Mouse (Mus musculus): ENCODE measurements around the gene Ptpro.

Ptpro gene

DNA sequence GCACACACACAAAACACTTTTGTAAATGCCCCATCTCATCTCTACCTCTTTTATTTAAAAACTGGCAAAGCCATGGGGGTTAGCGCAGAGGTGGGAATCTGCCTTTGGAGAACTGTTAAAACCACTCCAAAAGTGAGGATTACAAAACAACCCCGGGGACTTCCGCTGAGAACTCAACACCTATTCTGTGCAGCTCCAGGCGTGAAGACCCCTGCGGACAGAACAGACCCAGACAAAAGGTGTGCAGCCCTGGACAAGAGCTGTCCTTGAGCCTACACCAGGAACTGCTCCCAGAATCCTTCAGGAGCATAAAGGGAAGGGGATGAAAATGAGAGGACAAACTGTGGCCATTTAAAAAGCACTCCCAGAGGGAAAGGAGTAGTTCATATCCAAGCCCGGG, 243.1 kb downstream of the Ptpro start:
- no peak for DNase-seq (ENCODE audit: low read depth, low spot score)

DNA sequence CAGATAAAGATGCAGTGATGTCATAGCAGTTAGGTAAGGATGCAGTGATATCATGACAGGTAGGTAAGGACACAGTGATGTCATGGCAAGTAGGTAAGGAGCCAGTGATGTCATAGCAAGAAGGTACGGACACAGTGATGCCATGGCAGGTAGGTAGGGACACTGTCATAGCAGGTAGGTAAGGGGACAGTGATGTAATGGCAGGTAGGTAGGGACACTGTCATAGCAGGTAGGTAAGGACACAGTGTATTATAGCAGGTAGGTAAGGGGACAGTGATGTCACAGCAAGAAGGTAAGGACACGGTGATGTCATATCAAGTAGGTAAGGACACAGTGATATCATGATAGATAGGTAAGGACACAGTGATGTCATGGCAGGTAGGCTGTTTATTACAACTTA, 244.4 kb downstream of the Ptpro start:
- no peak for DNase-seq (ENCODE audit: low read depth, low spot score)

DNA sequence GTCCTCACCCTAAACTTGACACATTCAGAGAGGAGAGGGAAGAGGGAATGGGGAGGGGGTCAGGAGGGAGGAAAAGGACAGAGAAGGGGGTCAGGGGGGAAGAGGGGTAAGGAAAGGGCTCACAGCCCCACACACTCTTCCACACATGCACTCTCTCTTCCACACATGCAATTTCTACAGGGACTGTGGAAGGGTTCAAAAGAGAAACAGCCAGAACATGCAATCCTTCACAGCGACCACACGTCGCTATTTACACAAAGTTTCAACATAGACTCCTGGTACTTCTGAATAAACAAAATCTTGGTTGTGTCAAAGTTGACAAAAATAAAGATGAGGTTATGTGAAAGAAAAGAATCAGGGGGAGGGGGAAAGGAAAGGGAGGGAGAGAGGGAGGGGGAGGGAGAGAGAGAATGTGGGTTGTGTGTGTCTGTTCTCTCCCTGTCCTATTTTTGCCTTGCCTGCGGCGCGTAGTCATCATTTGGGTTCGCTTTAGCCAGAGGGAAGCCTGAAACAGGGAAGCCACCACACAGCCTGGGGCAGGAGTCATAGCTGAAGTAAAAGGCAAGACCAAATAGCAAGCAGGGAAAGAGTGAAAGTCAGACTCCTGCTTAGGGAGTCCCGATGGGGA, 245.2 kb downstream of the Ptpro start:
- no peak for DNase-seq (ENCODE audit: low read depth, low spot score)

DNA sequence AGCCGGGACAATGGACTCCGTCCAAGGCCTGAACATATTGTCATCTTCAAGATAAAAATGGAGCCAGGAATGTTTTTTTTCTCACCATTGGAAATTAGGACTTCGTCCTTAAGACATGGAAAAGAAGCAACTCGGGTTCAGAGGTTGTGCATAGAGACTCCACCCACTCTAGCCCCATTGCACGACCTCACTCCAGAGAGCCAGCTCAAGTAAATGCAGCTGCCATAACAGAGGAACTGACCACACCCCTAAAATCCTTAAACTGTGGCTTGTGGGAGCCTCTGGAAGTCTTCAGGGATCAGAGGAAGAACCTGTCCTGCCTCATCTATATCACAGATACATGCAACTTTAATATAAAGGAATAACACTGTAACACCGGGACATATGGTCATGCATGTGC, 246.7 kb downstream of the Ptpro start:
- no peak for DNase-seq (ENCODE audit: low read depth, low spot score)

DNA sequence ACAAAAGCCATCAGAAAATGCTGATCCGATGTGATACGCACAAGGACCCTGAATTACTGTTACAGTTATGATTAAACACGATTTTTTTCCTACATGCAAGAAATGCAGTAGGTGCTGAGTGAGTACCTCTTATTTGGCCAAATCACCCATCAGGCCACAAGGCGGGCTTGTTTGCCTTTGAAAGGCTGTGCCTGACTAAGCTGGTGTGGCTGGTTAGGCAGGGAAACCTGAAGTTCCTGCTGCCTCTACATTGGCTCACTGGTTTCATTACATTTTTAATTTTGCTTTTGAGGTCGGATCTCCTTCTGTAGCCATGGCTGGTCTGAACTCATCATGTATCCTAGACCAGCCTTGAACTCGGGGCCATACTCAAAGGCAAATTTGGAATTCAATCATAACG, 250.9 kb downstream of the Ptpro start:
- DNase-seq (ENCODE audit: low read depth, low spot score): no peak

DNA sequence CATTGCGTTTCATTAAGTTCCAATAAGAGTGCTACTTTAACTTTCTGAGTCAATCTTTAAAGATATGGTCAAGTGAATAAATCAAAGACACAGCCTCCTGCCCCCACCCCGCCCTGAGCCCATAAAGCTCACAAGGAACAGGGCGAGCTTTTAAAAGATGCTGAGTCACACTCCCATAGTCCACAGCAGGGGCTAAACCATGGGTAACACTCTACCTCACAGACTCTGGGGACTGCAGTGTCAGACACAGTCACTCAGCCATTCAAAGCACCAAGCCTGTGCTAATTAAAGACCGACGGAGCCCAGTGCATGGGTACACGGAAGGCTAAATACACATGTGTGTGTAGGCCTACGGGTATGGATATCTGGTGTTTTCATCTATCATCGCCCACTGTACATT, 251.3 kb downstream of the Ptpro start:
- DNase-seq (ENCODE audit: low read depth, low spot score): no peak

DNA sequence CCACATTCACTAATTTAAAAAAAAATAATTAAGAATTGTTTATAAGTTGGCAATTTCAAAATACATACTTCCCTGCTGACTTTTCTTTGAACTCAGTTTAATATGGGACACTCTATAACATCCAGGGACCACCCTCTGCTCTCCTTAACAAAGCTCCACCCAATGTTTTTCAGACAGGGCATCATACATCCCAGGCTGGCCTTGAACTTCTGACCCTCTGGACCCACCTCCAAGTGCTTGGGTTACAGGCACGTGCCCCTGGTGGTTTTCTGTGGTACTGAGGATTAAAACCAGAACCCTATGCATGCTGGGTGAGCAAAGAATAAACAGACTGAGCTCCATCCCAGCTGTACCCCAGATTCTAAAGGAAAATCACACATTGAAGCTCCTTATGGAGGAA, 251.9 kb downstream of the Ptpro start:
- DNase-seq (ENCODE audit: low read depth, low spot score): no peak

DNA sequence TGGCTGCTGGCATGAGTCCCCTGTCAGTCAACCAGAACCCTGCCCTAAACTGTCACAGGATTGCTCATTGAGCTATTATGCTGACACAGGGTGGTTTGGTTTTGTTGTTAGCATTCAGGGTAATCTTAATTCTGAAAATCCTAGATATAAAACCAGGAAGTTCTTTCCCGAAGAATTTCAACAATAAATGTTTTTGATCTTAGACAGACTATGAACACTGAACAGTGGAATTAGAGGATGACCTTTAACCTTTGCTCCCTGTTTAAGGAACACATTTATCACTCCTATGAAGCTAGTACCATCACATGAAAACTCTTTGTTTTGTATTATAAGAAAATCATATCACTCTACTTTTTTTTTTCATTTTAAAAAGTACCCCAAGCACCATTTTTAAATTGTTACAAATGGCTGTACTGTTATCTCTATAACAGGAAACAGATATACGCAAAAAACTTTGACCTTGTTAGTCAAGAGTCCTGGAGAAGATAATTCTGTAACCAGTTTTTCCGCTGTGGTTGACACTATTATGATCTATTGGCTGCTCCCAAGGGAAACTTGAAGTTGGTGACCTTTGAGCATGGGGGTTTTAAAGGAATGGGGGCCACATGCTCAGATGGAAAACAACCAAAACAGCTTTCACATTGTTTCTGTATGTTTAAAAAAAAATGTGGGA, 253.6 kb downstream of the Ptpro start:
- DNase-seq (ENCODE audit: low read depth, low spot score): no peak

DNA sequence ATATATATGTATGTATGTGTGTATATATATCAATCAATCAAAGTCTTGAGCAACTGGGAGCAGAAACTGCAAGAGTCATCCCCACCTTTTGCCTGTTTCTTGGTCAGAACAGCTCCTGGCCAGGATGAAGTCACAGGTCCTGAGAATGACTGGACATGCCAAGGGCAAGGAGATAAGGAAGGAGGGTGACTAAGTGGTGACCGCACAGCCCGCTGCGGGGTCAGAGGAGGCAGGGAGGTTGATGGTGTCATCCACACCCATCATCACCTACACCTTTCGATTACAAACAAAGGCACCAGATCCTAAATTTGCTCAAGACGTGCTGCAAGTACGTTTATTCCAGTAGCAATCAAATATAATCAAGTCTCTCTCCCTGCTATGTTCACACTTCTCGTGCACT, 254.4 kb downstream of the Ptpro start:
- no peak for DNase-seq (ENCODE audit: low read depth, low spot score)

DNA sequence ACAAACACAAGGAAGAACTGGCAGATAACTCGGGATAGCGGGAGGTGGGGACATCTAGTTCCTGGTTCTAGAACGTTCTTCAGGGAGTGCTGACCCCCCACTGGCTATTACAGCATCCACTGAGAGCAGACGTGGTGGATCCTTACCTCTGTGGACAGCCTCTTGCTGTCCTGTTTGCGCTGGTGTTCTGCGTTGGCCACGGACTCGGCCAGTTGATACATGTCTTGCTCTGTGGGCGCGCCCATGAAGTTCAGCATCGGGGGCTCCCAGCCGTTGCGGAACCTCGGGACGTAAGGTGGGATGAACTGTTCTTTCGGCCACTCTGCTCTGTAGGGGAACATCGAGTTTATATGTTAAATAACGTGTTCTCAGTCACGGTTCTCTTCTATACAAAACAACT, 256.8 kb downstream of the Ptpro start:
- DNase-seq (ENCODE audit: low read depth, low spot score): no peak

DNA sequence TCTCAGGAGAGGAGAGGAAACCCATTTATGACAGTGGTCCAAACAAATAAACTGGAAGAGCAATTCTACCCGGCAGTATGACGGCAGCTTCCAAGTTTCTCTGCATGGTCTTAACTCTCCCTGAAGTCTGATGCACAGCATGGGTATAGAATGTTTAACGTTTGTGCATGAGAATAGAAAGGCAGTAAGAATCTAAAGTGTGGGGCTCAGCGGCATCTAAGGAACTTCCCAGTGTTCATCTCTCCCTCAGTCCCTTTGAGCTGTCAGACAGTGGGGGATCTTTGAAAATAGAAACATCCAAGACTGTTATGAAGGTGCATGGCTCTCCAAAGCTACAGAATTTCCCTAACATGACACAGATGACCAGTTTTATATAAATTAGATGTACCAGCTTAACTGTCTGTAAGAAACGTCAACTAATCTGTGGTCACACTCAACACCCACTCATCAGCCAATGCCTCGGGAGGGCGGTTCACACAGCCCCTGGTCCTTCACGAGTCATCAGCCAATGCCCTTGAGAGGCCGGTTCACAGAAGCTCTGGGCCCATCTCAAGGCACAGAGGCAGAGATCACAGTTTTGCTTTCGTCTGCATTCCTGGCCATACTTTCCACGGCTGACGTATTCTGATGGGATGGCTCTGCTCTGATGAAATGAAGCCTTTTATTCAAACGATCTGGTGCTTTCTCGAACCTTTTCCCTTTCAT, 257.4 kb downstream of the Ptpro start:
- DNase-seq (ENCODE audit: low read depth, low spot score): peak; percentile 74

DNA sequence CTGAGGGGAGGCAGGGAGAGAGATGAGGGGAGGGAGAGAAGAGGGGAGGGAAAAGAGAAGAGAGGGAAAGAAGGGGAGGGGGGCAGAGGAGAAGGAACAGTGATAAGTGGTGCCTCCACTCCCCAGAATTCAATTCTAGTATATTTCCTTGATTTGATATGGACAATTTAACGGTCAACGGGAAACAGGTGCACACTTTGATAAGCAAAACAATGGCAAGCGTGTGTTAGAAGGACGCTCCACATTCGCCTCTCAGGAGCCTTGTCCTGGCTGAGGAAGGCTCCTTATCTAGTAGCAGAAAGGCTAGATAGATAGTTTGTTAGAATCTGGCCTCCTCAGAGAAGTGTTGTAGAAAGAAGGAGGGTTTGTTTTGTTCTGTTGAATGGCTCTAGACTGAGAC, 260.6 kb downstream of the Ptpro start:
- no peak for DNase-seq (ENCODE audit: low read depth, low spot score)
